Mouse (Mus musculus): Measurements from ENCODE around the gene Atp2a3.

DNA sequence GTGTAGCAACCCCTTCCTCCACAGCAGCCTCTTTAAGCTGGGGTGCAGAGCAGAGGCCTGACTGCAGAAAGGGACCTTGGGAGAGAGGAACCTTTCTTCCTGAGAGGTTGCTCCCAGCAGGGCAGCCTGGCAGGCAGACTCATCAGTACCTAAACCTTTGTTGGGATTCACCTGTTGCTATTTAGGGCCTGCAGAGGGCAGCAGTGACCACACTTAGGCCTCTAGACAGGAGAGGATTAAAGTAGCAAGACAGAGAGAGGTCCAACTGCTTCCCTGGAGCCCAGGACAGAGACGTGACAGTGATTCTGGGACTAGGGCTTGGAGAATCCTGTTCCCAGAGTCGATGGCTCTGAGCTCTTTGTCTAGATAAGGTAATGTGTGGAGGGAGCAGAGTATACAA is 45.4 kb downstream of the Atp2a3 start:
- TF ChIP-seq CTCF (IDR thresholded peaks at IDR 0.05; ENCODE audit: borderline replicate concordance, control insufficient read depth, extremely low read depth, insufficient read depth, low read length, poor library complexity) = no peak
- no peak for TF ChIP-seq POLR2A (IDR thresholded peaks at IDR 0.05; ENCODE audit: control insufficient read depth, extremely low read depth, insufficient read depth, low read length, poor library complexity)
